Mouse (Mus musculus) sigmoid colon, adult 10 weeks (tissue): ENCODE data around the gene Itga9. TPM values are rescaled to one million over a fixed set of nuclear protein-coding genes. Genes with fewer than 3 reads are reported as not detected.

Experiments
- polyA plus RNA-seq: library from polyadenylated mRNA; stranded (reverse); fragments of 350-450 nt; fragmentation: Illumina TruSeq; extraction: RNeasy Lipid Tissue Mini Kit (QIAGEN cat#74804); gene quantifications from one replicate; pipeline ENCODE4 v1.2.3, GENCODE M21; 2014; ENCODE audit warnings: low read depth, low replicate concordance

Itga9 gene
- 9.8 TPM for polyA plus RNA-seq

DNA sequence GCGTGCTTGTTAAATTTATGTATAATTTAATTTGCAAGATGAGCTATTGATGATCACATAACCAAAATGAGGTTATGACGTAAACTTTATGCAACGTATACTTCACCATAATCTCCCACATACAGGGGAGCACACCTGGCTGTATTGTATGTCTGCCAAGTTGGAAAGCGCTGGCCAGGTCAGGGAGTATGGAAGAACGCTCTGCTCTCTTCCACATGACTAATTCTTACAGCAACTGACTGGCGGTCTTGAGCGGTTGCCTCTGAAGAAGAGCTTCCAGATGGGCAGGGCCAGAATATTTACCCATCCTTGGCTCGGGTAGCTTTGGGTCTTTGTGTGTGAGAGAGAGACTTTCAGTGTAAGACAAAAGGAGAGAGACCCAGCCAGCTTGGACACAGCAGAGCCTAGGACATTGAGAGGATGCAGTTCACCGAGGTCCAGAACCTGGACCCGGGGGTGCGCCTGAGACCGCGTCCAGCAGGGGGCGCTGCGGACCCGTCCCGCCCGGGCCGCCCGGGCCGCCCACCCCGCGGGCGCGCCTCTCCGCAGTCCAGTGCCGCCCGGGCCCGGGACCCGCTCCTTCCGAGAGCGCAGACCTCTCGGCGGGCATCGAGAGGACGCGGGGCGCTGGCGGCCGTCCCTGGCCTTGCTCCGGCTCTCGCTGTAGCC is at the start of gene Itga9:
TSS of gene Itga9 (plus strand) at position 543 of the 669 bp plus-strand sequence.

GRCm38 (mm10) chr9:118926111-118926650 is 319.7 kb downstream of the Itga9 start, which contains the start of gene Ctdspl:
Gene Ctdspl (plus strand): TSS chr9:118926453.

Other genes with a start within 250 kb of the Itga9 start
- 0.16 TPM for gene Eomes, start 128.5 kb upstream of the Itga9 start, polyA plus RNA-seq
- 175 TPM for gene Golga4, start 100.4 kb upstream of the Itga9 start, polyA plus RNA-seq